Mouse (Mus musculus) layer of hippocampus, postnatal 25 days (tissue): ENCODE results near the gene Trim44. TPM values are rescaled to one million over a fixed set of nuclear protein-coding genes. Genes with fewer than 3 reads are reported as not detected.

Experiments used
- total RNA-seq, 2 experiments: library from RNA; stranded (reverse); gene quantifications; 2 replicates each; pipeline ENCODE4 v1.2.3; 2021

Trim44 gene
- total RNA-seq, 2 experiments from 2014 or later = 153 to 165 TPM

Other genes starting within 250 kb of the Trim44 start
- 10 to 100 TPM in 1 of 2 experiments, 1 to 10 TPM in 1; 9.2 to 11.5 TPM for gene Ldlrad3, start 221.4 kb downstream of the Trim44 start, total RNA-seq
- gene Fjx1, start 44.7 kb upstream of the Trim44 start, total RNA-seq = 10 to 100 TPM; 61.6 to 61.7 TPM
- gene Pamr1, start 142.2 kb upstream of the Trim44 start, total RNA-seq = 1 to 10 TPM; 8.8 to 8.9 TPM